Mouse (Mus musculus) activated CD4-positive, CD25-positive, alpha-beta regulatory T cell, adult 4 months (primary cell): Measurements from ENCODE around the gene Zfp219. TPM values are rescaled to one million over a fixed set of nuclear protein-coding genes. Genes with fewer than 3 reads are reported as not detected.
A peak's percentile ranks its signal among the peaks of the same experiment; 100 is the strongest.

Experiments used
- ATAC-seq: one replicate; pipeline ENCODE4 v1.8.0; 2017
- polyA plus RNA-seq, 2 experiments: library from polyadenylated mRNA; unstranded; fragments of 100-300 nt; shearing (Covaris generic); gene quantifications; one replicate each; pipeline ENCODE4 v1.2.1; 2017

Zfp219 gene
- polyA plus RNA-seq, 2 experiments from 2014 or later: 1.9 to 2.2 TPM

- no peak for ATAC-seq
Observed at GRCm38 (mm10) chr14:51997483-51997882, 23.1 kb downstream of the Zfp219 start.

DNA sequence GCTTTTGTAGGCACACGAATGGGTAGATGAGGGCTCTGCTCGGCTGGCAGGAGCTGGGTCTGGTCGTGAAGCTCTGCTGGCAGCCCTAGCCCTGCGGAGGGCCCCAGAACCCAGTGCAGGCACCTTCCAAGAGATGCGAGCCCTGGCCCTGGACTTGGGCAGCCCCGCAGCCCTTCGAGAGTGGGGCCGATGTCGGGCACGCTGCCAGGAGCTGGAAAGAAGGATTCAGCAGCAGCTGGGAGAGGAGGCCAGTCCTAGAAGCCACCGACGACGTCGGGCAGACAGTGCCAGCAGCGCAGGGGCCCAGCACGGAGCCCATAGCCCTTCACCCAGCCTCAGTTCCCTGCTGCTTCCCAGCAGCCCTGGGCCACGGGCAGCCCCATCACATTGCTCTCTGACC, 23.7 kb downstream of the Zfp219 start:
- ATAC-seq: no peak

GRCm38 (mm10) chr14:51996231-51996841, 24.2 kb downstream of the Zfp219 start:
- no peak for ATAC-seq

GRCm38 (mm10) chr14:51995219-51995871, 25.2 kb downstream of the Zfp219 start:
- ATAC-seq: no peak

GRCm38 (mm10) chr14:51994453-51994852, 26.1 kb downstream of the Zfp219 start:
- no peak for ATAC-seq

- ATAC-seq: no peak
Observed at GRCm38 (mm10) chr14:51989461-51989970, 31.0 kb downstream of the Zfp219 start.

DNA sequence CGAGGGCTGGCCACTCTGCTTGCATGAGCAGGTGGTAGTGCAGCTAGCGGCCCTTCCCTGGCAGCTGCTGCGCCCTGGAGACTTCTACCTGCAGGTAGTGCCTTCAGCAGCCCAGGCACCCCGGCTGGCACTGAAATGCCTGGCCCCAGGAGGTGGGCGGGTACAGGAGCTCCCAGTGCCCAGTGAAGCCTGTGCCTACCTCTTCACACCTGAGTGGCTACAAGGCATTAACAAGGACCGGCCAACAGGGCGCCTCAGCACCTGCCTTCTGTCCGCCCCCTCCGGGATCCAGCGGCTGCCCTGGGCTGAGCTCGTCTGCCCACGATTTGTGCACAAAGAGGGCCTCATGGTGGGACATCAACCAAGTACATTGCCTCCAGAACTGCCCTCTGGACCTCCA, 31.8 kb downstream of the Zfp219 start:
- ATAC-seq: no peak

DNA sequence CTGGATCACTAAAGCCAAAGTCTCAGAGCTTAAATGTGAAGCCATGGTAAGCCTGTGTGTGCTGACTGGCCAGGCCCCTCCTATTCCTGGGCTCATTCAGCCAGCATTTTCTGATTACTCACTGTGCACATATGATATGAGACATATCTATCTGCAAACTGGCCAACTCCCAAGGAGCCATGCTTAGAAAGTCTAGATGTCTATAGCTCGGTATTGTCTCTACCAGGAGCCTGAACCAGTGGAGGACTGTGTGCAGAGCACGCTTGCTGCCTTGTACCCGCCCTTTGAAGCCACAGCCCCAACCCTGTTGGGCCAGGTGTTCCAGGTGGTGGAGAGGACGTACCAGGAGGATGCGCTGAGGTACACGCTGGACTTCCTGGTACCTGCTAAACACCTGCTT, 33.4 kb downstream of the Zfp219 start:
- no peak for ATAC-seq

DNA sequence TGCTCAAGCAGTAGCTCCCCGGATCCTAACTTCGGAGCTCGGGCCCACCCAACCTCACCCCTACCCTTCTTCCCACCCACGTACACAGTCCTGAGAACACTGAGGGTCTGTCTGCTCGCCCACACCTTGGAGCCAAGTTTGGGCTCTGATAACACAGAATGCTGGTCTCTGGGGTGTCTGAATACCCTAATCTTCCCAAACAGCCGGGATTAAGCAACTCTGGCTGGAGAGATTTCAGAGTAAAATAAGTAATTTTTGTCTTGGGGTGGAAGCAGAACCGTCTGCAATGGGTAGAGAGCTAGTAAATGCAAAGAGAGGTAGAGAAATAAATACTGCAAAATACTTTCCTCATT, 34.4 kb downstream of the Zfp219 start:
- ATAC-seq: no peak

- ATAC-seq: no peak
Observed at GRCm38 (mm10) chr14:51985301-51986152, 35.0 kb downstream of the Zfp219 start.

GRCm38 (mm10) chr14:51984247-51985231, 36.0 kb downstream of the Zfp219 start, which contains the start of gene Arhgef40:
Gene Arhgef40, plus strand, starts transcription at chr14:51984719.
- ATAC-seq: peak; percentile 40

GRCm38 (mm10) chr14:51983855-51984246, 36.7 kb downstream of the Zfp219 start:
- no peak for ATAC-seq

DNA sequence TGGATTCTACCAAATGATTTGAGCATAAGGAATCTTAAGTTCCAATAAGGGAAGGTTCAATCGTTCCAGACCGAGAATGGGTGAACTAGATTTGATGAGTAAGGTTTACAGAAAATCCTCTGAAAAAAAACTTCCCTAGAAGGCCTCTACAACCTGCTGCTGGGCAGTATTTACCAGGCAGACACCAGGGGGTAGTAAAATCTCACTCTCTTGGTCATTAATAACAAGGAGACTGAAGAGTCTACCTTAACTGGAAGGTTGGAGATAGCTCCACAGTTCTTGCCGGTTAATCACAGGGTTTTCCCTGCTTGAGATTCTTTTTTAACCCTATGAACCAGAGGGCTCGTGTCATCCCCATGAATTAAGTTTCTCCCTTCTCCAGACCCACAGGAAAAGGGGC, 37.3 kb downstream of the Zfp219 start:
- ATAC-seq: no peak

DNA sequence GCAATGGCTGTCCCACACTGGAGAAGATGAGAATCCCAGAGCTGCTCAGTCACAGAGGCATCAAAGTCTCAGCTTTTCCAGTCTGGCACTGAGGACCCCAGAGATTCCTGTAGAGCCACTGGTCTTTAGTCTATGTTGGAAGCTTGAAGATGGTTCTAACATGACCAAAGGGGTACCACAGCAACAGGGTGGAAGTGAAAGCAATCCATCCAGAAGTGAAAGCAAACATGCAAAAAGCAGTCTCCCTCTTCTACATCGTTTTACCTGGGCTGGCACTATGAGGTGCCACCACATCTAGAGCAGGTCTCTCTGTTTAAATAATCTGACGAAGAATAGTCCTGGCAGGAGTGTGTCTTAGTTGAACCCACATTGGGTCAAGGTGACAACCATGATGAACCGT, 41.3 kb downstream of the Zfp219 start:
- ATAC-seq: no peak

DNA sequence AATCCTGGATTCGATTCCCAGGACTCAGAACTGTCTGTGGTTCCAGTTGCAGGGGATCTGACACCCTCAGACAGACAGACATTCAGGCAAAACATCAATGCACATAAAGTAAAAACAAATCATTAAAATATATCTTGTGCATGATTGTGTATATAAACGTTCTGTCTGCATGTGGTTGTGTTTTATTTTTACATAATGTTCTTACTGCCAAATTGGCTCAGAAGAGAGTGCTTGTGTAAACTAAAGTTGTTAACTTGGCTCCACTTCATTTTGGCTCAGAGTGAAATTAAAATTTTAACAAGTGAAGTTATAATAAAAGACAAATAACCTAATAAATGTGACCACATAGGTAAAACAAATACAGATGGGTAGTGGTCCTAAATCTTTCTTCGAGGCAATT, 53.1 kb downstream of the Zfp219 start:
- ATAC-seq: no peak

- ATAC-seq: no peak
Observed at GRCm38 (mm10) chr14:51960316-51960715, 60.2 kb downstream of the Zfp219 start.

Other genes starting within 250 kb of the Zfp219 start
- not detected for gene Ang4, start 247.1 kb downstream of the Zfp219 start, polyA plus RNA-seq
- gene AY358078, start 220.7 kb downstream of the Zfp219 start, polyA plus RNA-seq: not detected
- gene Ear6, start 167.0 kb downstream of the Zfp219 start, polyA plus RNA-seq: not detected
- gene Mettl17, start 135.9 kb downstream of the Zfp219 start, polyA plus RNA-seq: 10 to 100 TPM; 35.7 to 44.6 TPM
- under 1 TPM in 1 of 2 experiments, not detected in 1; 0.70 TPM for gene Slc39a2, start 127.8 kb downstream of the Zfp219 start, polyA plus RNA-seq
- 10 to 100 TPM; 16.2 to 18.5 TPM for gene Ndrg2, start 106.6 kb downstream of the Zfp219 start, polyA plus RNA-seq
- not detected for gene Tppp2, start 102.3 kb downstream of the Zfp219 start, polyA plus RNA-seq
- not detected for gene Rnase13, start 98.0 kb downstream of the Zfp219 start, polyA plus RNA-seq
- not detected for gene Arhgef40, start 36.0 kb downstream of the Zfp219 start, polyA plus RNA-seq
- gene Tmem253, start 5.1 kb downstream of the Zfp219 start, polyA plus RNA-seq: under 1 TPM in 1 of 2 experiments, not detected in 1; 0.98 TPM
- not detected for gene Olfr221, start 21.7 kb upstream of the Zfp219 start, polyA plus RNA-seq
- 100 to 1,000 TPM; 414 to 423 TPM for gene Hnrnpc, start 83.3 kb upstream of the Zfp219 start, polyA plus RNA-seq
- 10 to 100 TPM; 71.4 to 94.9 TPM for gene Rpgrip1, start 90.0 kb upstream of the Zfp219 start, polyA plus RNA-seq
- gene Supt16, start 176.7 kb upstream of the Zfp219 start, polyA plus RNA-seq: 10 to 100 TPM; 46.7 to 52.4 TPM
- gene Chd8, start 237.0 kb upstream of the Zfp219 start, polyA plus RNA-seq: 10 to 100 TPM; 58.3 to 58.5 TPM